Mouse (Mus musculus) forebrain, postnatal 0 days (tissue): ENCODE data around the gene Pnpla8. TPM values are rescaled to one million over a fixed set of nuclear protein-coding genes. Genes with fewer than 3 reads are reported as not detected.

Source experiments
- ATAC-seq: fragments of 200-750 bp; cut with Nextera tagmentation; 2 replicates; pipeline ENCODE4 v1.8.0; 2017; ENCODE audit warnings: mild to moderate bottlenecking, moderate library complexity
- DNase-seq: peaks from one replicate; pipeline ENCODE4 v3.0.0-alpha.2; 2015
- H3K27ac ChIP-seq: fragments of 300-500 bp; sonication (generic); 2 replicates; pipeline ENCODE4 v1.5.1; 2014; ENCODE audit warnings: low read depth, mild to moderate bottlenecking, antibody characterized with exemption, low read length, moderate library complexity, mixed read lengths
- H3K27me3 ChIP-seq: fragments of 300-500 bp; sonication (generic); 2 replicates; pipeline ENCODE4 v1.6.1; 2014; ENCODE audit warnings: mild to moderate bottlenecking, low read length, mixed read lengths; ENCODE audit not compliant: insufficient read depth
- H3K36me3 ChIP-seq: fragments of 300-500 bp; sonication (generic); 2 replicates; pipeline ENCODE4 v1.6.1; 2014; ENCODE audit warnings: mild to moderate bottlenecking, moderate library complexity; ENCODE audit not compliant: insufficient read depth
- H3K4me1 ChIP-seq: fragments of 300-500 bp; sonication (generic); 2 replicates; pipeline ENCODE4 v1.6.1; 2014; ENCODE audit warnings: antibody characterized with exemption; ENCODE audit not compliant: insufficient read depth
- H3K4me2 ChIP-seq: fragments of 300-500 bp; sonication (generic); 2 replicates; pipeline ENCODE4 v1.6.1; 2014; ENCODE audit warnings: low read depth, mild to moderate bottlenecking, moderate library complexity
- H3K4me3 ChIP-seq: fragments of 300-500 bp; sonication (generic); 2 replicates; pipeline ENCODE4 v1.5.1; 2014; ENCODE audit warnings: low read depth, low read length, mixed read lengths
- H3K9ac ChIP-seq: fragments of 300-500 bp; sonication (generic); 2 replicates; pipeline ENCODE4 v1.6.1; 2014; ENCODE audit warnings: mild to moderate bottlenecking
- H3K9me3 ChIP-seq: fragments of 300-500 bp; sonication (generic); 2 replicates; pipeline ENCODE4 v1.6.1; 2016; ENCODE audit warnings: low read length
- CTCF ChIP-seq: sonication (generic); IDR thresholded peaks from 2 replicates; pipeline ENCODE4 v1.5.1; 2016; ENCODE audit warnings: antibody characterized with exemption, control low read depth, low read depth
- WGBS: fragments of 180-500 bp; shearing (Covaris S2); extraction: QIAGEN DNeasy Blood & Tissue Kit; methylation state at CpG from one replicate; pipeline ENCODE4 v1.1.7; 2014; 5-methylcytosine and 5-hydroxymethylcytosine counted together
- microRNA-seq, 2 experiments: library from miRNA; unstranded; fragments of <30 nt; microRNA quantifications; one replicate each; pipeline ENCODE4; 2016
- polyA plus RNA-seq: library from polyadenylated mRNA; unstranded; fragments of >200 nt; fragmentation: Nextera tagmentation; extraction: Ambion mirVana; gene quantifications from 2 replicates; pipeline ENCODE4 v1.2.1, GENCODE M21; 2015
- total RNA-seq: library from RNA; depleted of rRNA; stranded (reverse); fragments of >200 nt; gene quantifications from 2 replicates; pipeline ENCODE4 v1.2.3, GENCODE M21; 2014; rRNA removed

The Pnpla8 gene
- total and polyA plus RNA-seq, 2 experiments from 2014 or later, result 122 to 123 TPM

GRCm38 (mm10) chr12:44345251-44345650, 124.1 kb downstream of the Pnpla8 start:
- Histone ChIP-seq H3K4me2 (no peak overlapping the region), H3K27ac (no peak overlapping the region), H3K9me3 (no peaks in the 10 kb centered on the region), H3K36me3 (no peaks in the 10 kb centered on the region), H3K4me3 (no peak overlapping the region), H3K4me1 (0 out of 2 replicates have a peak, but pooled peaks cover 9% of the 10 kb centered on the region), H3K27me3 (no peaks in the 10 kb centered on the region), H3K9ac (no peak overlapping the region)
- 11% methylated on average over 5 of the region's 5 CpGs for WGBS
- no peak for TF ChIP-seq CTCF
- DNase-seq (no peak), ATAC-seq (no peak)

- H3K4me1 ChIP-seq, result 0 out of 2 replicates have a peak, but pooled peaks cover 9% of the 10 kb centered on the region
- H3K27ac ChIP-seq, result no peak overlapping the region
- no peaks in the 10 kb centered on the region for H3K36me3 ChIP-seq
- H3K27me3 ChIP-seq, result no peaks in the 10 kb centered on the region
- H3K4me3 ChIP-seq, result no peak overlapping the region
- H3K4me2 ChIP-seq, result no peak overlapping the region
- H3K9ac ChIP-seq, result no peak overlapping the region
- ATAC-seq (no peak), DNase-seq (no peak)
- TF ChIP-seq CTCF, result no peak
- 20% methylated on average over 3 of the region's 3 CpGs for WGBS
- no peaks in the 10 kb centered on the region for H3K9me3 ChIP-seq
Measured at GRCm38 (mm10) chr12:44346143-44346542, 125.0 kb downstream of the Pnpla8 start.

GRCm38 (mm10) chr12:44355116-44355515, 133.9 kb downstream of the Pnpla8 start:
- no peaks in the 10 kb centered on the region for H3K9me3 ChIP-seq
- no peak overlapping the region for H3K4me3 ChIP-seq
- no peaks in the 10 kb centered on the region for H3K27me3 ChIP-seq
- no peaks in the 10 kb centered on the region for H3K36me3 ChIP-seq
- no peak overlapping the region for H3K27ac ChIP-seq
- TF ChIP-seq CTCF, result no peak
- 95% methylated on average over 4 of the region's 4 CpGs for WGBS
- no peaks in the 10 kb centered on the region for H3K4me1 ChIP-seq
- no peak for ATAC-seq
- no peak overlapping the region for H3K4me2 ChIP-seq
- DNase-seq, result no peak
- H3K9ac ChIP-seq, result no peak overlapping the region

GRCm38 (mm10) chr12:44357460-44357859, 136.3 kb downstream of the Pnpla8 start:
- no peak for TF ChIP-seq CTCF
- DNase-seq (no peak), ATAC-seq (no peak)
- Histone ChIP-seq H3K9ac (no peak overlapping the region), H3K4me3 (no peak overlapping the region), H3K27me3 (no peaks in the 10 kb centered on the region), H3K4me1 (no peaks in the 10 kb centered on the region), H3K9me3 (no peaks in the 10 kb centered on the region), H3K4me2 (no peak overlapping the region), H3K36me3 (no peaks in the 10 kb centered on the region), H3K27ac (no peak overlapping the region)
- WGBS, result 25% methylated on average over 3 of the region's 3 CpGs

- Histone ChIP-seq H3K36me3 (no peaks in the 10 kb centered on the region), H3K27me3 (no peaks in the 10 kb centered on the region), H3K9me3 (no peaks in the 10 kb centered on the region), H3K27ac (no peak overlapping the region), H3K4me2 (no peak overlapping the region), H3K4me3 (no peak overlapping the region), H3K9ac (no peak overlapping the region), H3K4me1 (no peaks in the 10 kb centered on the region)
- ATAC-seq (no peak), DNase-seq (no peak)
- no peak for TF ChIP-seq CTCF
- 38% methylated on average over 1 of the region's 1 CpGs for WGBS
Measured at GRCm38 (mm10) chr12:44357881-44358280, 136.7 kb downstream of the Pnpla8 start.

- no peak overlapping the region for H3K4me2 ChIP-seq
- H3K9me3 ChIP-seq, result no peaks in the 10 kb centered on the region
- H3K4me3 ChIP-seq, result no peak overlapping the region
- DNase-seq (peak; percentile 64), ATAC-seq (peak; percentile 80)
- H3K27ac ChIP-seq, result no peak overlapping the region
- peaks cover 4% of the 10 kb centered on the region; the same call in 1 of the 2 replicates for H3K4me1 ChIP-seq
- WGBS, result 12% methylated on average over 3 of the region's 3 CpGs
- H3K27me3 ChIP-seq, result no peaks in the 10 kb centered on the region
- no peak for TF ChIP-seq CTCF
- no peak overlapping the region for H3K9ac ChIP-seq
- H3K36me3 ChIP-seq, result no peaks in the 10 kb centered on the region
Measured at GRCm38 (mm10) chr12:44371076-44371710, 150.0 kb downstream of the Pnpla8 start.

Small RNAs within 50 kb of the gene (microRNA-seq; reads per million reads assigned to microRNA genes)
- gene Mir5627, result 0.24 to 0.39 reads per million in 2 experiments

Other genes with a start within 250 kb of the Pnpla8 start
- gene Dnajb9, start 11.0 kb upstream of the Pnpla8 start, total RNA-seq, result 19.9 and 22.0 TPM in 2 replicates
- gene Dnajb9, start 11.0 kb upstream of the Pnpla8 start, polyA plus RNA-seq, result 33.6 and 36.0 TPM in 2 replicates
- 147 and 185 TPM in 2 replicates for gene Nrcam, start 107.5 kb downstream of the Pnpla8 start, total RNA-seq
- gene Nrcam, start 107.5 kb downstream of the Pnpla8 start, polyA plus RNA-seq, result 87.5 and 101 TPM in 2 replicates